Mouse (Mus musculus) testis, adult 2 months (tissue): ENCODE results near the gene Dynll2.

ENCODE experiments used
- CTCF ChIP-seq: fragments of 200-500 bp; IDR thresholded peaks from 2 replicates; pipeline ENCODE4 v1.5.1; 2012; ENCODE audit warnings: low read depth, mild to moderate bottlenecking, inconsistent platforms, low read length, moderate library complexity; ENCODE audit not compliant: control insufficient read depth, insufficient read depth, insufficient replicate concordance
- POLR2A ChIP-seq: fragments of 200-500 bp; IDR thresholded peaks from 2 replicates; pipeline ENCODE4 v1.6.1; 2012; ENCODE audit warnings: low read depth, mild to moderate bottlenecking, inconsistent platforms, low read length, moderate library complexity; ENCODE audit not compliant: control insufficient read depth

- TF ChIP-seq CTCF (no peak), POLR2A (no peak)
Measured at GRCm38 (mm10) chr11:88013632-88014031, 26.3 kb upstream of the Dynll2 start.
